Mouse (Mus musculus) kidney, adult 9 months (tissue): ENCODE results near the gene Ptgr1.

Experiments used
- DNase-seq: peaks from one replicate; pipeline ENCODE4 v3.0.0; 2022

Gene Ptgr1

DNA sequence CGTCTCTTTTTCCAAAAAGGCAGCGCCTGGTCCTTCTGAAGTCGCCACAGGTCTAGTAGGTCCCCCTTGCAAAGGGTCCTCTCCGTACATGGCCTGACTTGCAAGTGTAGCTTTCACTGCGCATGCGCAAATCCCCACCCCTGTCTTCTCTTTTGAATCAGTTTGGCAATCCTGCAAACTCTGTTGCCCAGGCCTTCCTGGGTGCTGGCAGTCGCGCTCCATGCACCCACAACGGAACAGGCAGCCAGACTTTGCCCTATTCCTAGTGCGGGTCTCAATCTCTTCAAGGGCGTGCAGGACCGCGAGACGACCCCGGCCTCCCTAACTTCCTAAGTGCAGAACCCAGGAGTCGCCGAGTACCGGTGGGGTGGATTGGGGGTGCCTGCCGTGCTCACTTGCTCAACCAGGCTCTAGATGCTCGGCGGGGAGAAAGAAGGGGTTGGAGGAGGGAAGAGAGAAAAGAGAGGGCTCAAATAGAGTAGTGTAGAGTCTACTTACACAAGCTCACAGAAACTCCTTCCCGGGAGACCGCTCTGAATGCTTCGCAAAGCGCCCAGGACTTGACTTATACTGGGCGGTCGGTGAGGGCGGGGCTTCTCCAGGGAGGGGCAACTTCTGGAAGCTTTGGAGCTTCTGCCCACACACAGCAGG is at the start of gene Ptgr1:
Gene Ptgr1 (minus strand): TSS at position 580 of the 651 bp plus-strand sequence.
- peak; percentile 91 for DNase-seq

- DNase-seq = no peak
These were observed 48.9 kb upstream of the Ptgr1 start for GRCm38 (mm10) chr4:59035786-59036350.

DNA sequence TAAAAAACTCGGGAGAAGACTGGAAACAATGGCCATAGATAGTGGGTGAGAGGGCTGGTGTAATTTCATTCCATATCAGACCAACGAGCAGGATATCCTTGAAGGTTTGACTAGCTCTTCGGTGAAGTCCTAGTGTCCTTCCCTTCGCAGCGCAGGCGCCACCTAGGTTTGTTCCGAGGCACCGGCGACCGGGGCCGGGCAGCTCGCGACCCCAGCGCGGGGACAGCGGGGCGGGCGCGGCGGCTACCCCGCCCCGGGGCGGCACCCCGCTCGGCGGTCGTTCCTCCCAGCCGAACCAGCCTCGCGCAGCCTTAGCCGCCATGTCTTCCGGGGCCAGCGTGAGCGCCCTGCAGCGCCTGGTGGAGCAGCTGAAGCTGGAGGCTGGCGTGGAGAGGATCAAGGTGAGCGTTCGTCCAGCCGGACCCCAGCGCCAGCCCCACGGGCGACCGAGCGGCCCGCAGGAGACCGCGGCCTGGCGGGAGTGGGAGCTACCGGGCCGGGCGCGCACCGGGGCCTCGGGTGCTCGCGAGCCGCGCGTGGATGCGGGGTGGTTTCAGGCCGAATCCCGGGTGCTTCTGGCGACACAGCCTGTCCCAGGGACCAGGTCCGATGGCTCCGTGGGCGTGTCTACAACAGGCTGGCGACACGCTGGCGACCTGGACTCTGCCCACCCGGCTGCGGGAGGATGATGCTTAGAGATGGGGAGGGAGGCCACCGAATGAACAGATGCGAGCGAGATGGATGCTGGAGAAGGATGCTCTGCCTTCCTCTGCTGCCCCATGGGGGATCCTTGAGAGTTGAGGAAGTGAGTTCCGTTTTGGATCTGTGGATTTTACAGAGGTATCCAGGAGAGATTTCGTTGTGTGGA is 48.2 kb upstream of the Ptgr1 start, which contains the start of gene Gng10:
Gene Gng10 (plus strand): TSS at position 171 of the 868 bp plus-strand sequence.
- peak; percentile 43 for DNase-seq

DNA sequence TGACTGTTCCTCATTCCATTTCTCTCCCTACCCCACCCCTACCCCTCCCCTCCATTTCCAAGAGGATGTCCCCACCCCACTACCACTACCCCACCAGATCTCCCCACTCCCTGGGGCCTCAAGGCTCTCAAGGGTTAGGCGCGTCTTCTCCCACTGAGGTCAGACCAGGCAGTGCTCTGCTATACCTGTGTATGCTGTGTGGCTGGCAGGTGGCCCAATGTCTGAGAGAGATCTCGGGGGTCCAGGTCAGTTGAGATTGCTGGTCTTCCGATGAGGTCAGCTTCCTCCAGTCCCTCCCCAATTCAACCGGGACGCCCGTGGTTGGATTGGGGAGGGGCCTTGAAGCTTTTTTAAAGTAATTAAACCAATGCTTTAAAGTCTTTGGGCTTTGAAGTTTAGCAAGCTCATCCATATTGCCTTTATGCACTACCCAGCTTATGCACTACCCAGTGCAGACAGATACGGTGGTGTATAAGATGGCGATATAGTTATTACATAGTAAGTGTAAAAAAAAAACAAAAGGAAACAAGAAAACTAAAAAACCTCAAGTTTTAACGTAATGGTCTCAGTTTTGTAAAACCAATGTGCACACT is 47.5 kb upstream of the Ptgr1 start:
- no peak for DNase-seq

- no peak for DNase-seq
These were observed 30.0 kb upstream of the Ptgr1 start for GRCm38 (mm10) chr4:59016922-59017321.

DNA sequence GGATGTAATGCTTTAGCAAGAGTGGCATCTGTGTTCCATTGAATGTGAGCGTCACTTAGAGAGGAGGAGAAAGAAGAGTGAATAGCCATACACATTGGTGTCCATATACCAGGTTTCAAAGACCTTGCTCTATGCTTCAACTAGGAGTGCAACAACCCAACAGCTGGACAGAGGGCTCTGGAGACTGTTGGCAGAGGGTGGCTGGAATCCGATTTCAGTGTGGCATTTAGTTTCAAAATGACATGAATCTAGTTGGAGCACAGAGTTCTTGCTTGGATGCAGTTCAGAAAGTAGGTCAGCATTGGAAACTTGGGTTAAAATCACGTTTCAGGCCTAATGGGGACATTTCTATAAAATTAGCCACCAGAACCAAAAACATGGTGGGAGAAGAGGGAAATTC is 28.3 kb upstream of the Ptgr1 start:
- DNase-seq = no peak

DNA sequence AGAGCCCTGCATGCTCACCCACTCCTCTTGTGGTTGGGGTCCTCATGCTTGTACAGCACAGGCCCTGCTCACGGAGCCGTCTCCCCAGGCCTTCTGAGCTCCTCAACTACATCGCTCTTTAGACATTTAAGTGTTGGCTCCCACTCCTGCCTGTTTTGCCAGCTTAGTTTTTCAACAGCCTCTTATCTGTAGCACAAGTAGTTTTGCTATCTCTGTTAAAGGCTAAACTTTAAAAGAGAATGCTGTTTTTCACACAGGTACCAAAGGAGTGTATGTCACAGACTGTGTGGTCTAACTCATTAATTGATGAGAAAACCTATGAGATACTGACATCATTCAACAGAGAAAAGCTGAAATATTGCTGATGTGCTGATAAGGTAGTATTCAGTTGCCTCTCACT is 24.5 kb upstream of the Ptgr1 start:
- DNase-seq = no peak

- no peak for DNase-seq
These were observed 22.8 kb upstream of the Ptgr1 start for GRCm38 (mm10) chr4:59009696-59010095.

DNA sequence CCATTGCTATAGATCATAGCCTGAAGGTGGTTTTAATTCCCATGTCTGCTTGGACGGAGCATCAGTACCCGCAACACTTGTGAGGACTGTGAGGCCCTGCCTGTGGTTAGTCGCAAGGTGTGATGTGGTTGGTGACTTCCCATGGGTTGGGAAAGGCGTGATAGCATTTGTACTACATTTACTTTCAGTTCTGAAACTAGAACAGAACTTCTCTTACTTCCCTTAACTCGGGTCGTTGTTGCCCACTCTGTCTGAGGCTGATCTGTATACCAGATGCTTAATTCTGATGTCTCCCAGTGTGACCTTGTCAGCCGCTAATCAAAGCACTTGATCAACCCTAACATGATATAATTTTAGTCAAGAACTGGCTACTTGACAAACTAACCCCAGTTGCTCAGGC is 22.3 kb upstream of the Ptgr1 start:
- DNase-seq = no peak

DNA sequence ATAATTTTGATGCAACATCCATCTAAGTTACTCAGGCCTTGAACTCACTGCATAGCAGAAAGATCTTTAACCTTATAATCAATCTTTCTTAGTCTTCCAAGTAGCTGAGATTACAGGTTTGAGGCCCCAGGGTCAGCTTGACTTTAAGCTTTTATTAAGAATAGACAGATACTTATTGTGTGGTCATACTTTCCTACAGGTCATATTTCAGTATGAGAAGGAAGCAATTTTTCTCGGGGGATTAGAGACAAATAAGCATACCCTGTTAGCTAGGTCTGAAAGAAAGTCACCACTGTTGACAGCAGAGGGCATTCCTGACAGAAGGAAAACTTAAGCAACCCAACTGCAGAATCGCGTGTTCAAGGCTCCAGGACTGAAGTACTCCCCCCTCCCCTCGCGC is 21.1 kb upstream of the Ptgr1 start:
- no peak for DNase-seq

DNA sequence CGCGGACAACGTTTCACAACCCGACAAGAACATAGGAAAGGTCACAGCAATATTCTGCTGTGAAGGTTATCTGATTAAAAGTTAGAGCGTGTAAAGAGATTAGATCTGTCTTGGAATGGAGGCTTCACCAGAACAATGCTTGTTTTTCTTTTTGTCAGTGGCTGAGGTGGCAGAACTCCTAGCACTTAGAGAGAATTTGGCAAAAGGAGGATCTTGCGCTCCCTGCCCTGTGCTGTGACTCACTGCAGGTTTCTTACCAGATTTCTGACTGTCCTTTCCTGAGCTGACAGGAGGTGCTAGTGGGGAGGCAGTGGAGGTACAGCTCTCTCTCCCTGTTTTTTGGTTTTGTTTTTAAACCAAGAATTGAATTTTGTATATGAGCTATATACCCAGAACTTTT is 20.1 kb upstream of the Ptgr1 start:
- no peak for DNase-seq

- no peak for DNase-seq
These were observed 19.3 kb upstream of the Ptgr1 start for GRCm38 (mm10) chr4:59006211-59006610.

DNA sequence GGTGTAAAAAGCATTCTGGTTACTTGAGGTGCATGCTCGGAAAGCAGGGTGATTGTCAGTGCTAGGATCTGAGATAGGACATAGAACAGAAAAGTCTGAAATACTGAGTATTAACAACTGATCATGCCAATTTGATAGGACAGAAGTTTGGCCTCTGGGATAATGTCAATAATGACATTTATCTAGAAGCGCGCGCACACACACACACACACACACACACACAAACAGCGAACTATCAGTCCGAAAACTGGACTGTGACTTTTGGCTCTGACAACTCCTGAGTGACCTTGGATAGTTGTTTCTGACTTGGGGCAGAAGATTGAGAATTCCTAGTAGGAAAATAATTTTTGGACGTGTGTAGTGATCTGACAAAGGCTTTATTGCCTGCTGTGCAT is 16.9 kb upstream of the Ptgr1 start:
- peak; percentile 47 for DNase-seq

DNA sequence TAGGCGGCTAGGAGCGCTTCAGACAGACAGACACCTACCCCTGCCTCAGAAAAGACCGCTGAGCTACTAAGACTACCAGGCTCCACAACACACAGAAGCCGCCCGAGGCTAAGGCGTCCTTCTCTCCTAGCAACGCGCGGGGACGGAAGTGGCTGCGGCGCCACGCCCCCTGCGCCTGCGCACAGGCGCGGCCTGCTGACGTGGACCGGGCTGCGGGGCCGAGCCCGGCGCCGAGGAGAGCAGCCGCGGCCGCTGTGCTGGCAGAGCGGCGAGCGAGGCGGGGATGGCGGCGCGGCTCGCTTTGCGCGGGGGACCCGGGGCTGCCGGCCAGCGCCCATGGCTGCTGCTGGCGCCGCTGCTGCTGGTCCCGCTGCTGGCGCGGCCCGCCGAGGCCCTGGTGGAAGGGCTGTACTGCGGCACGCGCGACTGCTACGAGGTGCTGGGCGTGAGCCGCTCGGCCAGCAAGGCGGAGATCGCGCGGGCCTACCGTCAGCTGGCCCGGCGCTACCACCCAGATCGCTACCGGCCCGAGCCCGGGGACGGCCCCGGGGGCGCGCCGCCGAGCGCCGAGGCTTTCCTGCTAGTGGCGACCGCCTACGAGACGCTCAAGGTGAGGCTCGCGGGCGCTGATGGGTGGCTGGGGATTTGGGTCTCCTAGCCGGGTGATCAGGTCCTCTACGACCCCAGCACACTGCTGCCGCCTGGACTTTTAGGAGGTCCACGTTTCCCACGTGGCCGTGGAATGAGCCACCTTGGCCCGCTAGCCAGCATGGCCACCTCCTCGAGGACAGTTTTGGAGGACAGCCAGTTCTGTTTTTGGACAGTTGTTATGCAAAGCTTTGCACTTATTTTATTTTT is 16.3 kb upstream of the Ptgr1 start, which contains the start of gene Gm20503:
Gene Gm20503 (plus strand): TSS at position 263 of the 858 bp plus-strand sequence.
- peak; percentile 92 for DNase-seq

DNA sequence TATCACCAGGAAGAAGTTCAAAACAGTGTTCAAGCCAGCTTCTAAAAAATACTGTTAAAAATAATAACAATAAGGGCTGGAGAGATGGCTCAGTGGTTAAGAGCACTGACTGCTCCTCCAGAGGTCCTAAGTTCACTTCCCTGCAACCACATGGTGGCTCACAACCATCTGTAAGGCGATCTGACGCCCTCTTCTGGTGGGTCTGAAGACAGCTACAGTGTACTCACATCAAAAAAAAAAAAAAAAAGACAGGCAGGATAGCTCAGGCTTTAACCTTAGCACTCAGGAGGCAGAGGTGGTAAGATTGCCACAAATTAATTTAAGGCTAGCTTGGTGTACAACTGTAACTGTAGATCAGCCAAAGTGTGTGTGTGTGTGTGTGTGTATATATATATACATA is 13.7 kb upstream of the Ptgr1 start:
- peak; percentile 61 for DNase-seq

GRCm38 (mm10) chr4:58999686-59000085 is 12.8 kb upstream of the Ptgr1 start:
- DNase-seq = peak; percentile 82

GRCm38 (mm10) chr4:58998688-58999087 is 11.8 kb upstream of the Ptgr1 start:
- no peak for DNase-seq

DNA sequence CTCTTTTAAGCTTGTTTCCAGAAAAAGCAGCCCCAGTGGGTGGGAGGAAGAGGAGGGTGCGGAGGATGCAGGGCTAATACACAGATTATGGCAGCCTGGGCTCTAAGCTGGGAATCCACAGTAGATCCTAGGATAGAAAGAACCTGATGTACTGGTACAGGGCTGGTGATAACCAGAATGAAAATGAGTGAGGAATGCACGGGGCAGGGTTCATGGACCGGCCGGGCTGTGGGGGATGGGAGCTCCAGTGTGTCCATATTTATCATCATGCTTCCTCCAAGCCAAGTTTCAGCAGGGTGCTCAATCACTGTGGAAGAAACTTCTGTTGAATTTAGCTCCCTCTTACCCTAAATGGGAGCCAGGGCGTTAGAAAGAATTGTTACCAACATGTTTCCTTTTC is 10.2 kb upstream of the Ptgr1 start:
- DNase-seq = peak; percentile 45

DNA sequence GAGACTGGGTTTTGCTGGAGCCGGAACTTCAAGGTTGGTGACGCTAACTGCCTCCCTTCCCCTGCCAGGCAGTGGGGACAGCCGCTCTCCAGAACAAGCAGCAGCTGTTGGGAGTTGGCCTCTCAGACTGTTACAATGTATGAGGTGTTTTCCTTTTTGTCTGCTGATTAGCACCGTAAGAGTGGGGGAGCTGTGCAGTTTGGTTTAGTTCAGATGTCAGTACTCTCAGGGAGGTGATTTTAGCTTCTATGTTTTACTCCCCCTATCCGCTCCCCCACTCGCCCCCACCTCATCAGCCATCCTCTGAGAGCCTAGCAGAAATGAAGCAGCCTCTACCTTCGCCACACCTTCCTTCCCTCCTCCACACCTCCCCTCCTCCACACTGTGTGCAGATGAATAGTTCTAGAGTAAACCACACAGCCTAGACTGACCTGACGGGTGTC is 8.4 kb upstream of the Ptgr1 start:
- DNase-seq = no peak

- DNase-seq = no peak
These were observed 7.8 kb upstream of the Ptgr1 start, which contains the start of gene Dnajc25 for GRCm38 (mm10) chr4:58994762-58995161. Dnajc25 (plus strand) TSS chr4:58995062.

GRCm38 (mm10) chr4:58992195-58992594 is 5.3 kb upstream of the Ptgr1 start:
- no peak for DNase-seq
